Mouse (Mus musculus): ENCODE results near the gene Homez. TPM values are rescaled to one million over a fixed set of nuclear protein-coding genes. Genes with fewer than 3 reads are reported as not detected.
A peak's percentile ranks its signal among the peaks of the same experiment; 100 is the strongest.

The Homez gene
- polyA plus RNA-seq, 2 experiments, result 5.9 to 9.0 TPM

- no peaks in the 10 kb centered on the region for H3K27me3 ChIP-seq (ENCODE audit: control insufficient read depth, insufficient read depth, low read length)
- H3K36me3 ChIP-seq (ENCODE audit: control insufficient read depth, insufficient read depth, low read length), result peaks cover 65% of the 10 kb centered on the region
- H3K9me3 ChIP-seq (ENCODE audit: control insufficient read depth, low read length), result no peaks in the 10 kb centered on the region
- TF ChIP-seq POLR2A (IDR thresholded peaks at IDR 0.05; ENCODE audit: borderline replicate concordance, extremely low read depth, insufficient read depth, insufficient read length), result no peak
- no peak overlapping the region for H3K4me2 ChIP-seq (replicated peaks; ENCODE audit: low read depth, low read length, severe bottlenecking)
- ATAC-seq (ENCODE audit: low FRiP score, low read depth) (no peak), DNase-seq (ENCODE audit: low spot score) (no peak)
- H3K9ac ChIP-seq (ENCODE audit: low read depth, low read length, severe bottlenecking), result no peak overlapping the region
- 81% methylated on average over 7 of the region's 7 CpGs for WGBS
- H3K4me1 ChIP-seq (ENCODE audit: control insufficient read depth, insufficient read depth, low read length), result peaks cover 13% of the 10 kb centered on the region
- H3K4me3 ChIP-seq (replicated peaks; ENCODE audit: low read length), result no peak overlapping the region
- H3K27ac ChIP-seq (replicated peaks; ENCODE audit: low read depth, low read length), result no peak overlapping the region
Observed at GRCm38 (mm10) chr14:54908682-54909081, 37.9 kb upstream of the Homez start.

GRCm38 (mm10) chr14:54903641-54904040 is 32.9 kb upstream of the Homez start:
- H3K4me2 ChIP-seq (replicated peaks; ENCODE audit: low read depth, low read length, severe bottlenecking), result no peak overlapping the region
- TF ChIP-seq POLR2A (IDR thresholded peaks at IDR 0.05; ENCODE audit: borderline replicate concordance, extremely low read depth, insufficient read depth, insufficient read length), result no peak
- H3K4me1 ChIP-seq (ENCODE audit: control insufficient read depth, insufficient read depth, low read length), result no peaks in the 10 kb centered on the region
- H3K27ac ChIP-seq (replicated peaks; ENCODE audit: low read depth, low read length), result no peak overlapping the region
- DNase-seq (ENCODE audit: low spot score) (no peak), ATAC-seq (ENCODE audit: low FRiP score, low read depth) (no peak)
- 85% methylated on average over 4 of the region's 4 CpGs for WGBS
- H3K4me3 ChIP-seq (replicated peaks; ENCODE audit: low read length), result no peak overlapping the region
- peaks cover 47% of the 10 kb centered on the region for H3K36me3 ChIP-seq (ENCODE audit: control insufficient read depth, insufficient read depth, low read length)
- H3K9ac ChIP-seq (ENCODE audit: low read depth, low read length, severe bottlenecking), result no peak overlapping the region
- no peaks in the 10 kb centered on the region for H3K27me3 ChIP-seq (ENCODE audit: control insufficient read depth, insufficient read depth, low read length)
- H3K9me3 ChIP-seq (ENCODE audit: control insufficient read depth, low read length), result no peaks in the 10 kb centered on the region

DNA sequence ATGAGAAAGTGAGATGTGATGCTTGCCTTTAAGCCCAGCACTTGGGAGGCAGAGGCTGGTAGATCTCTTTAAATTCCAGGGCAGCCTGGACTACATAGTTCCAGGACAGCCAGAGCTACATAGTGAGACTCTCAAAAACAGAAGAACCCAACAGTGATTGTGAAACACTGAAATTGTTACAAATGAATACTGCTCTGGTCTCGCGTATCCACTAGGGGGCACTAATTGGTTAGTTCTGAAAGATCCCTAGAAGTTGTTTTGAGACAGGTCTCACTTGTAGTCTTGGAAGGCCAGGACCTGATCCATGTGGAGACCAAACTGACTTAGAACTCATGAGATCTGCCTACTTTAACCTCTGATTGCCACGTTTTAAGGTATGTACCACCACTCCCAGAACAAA is 29.6 kb upstream of the Homez start:
- H3K27ac ChIP-seq (replicated peaks; ENCODE audit: low read depth, low read length), result no peak overlapping the region
- H3K9ac ChIP-seq (ENCODE audit: low read depth, low read length, severe bottlenecking), result no peak overlapping the region
- ATAC-seq (ENCODE audit: low FRiP score, low read depth) (peak; percentile 66), DNase-seq (ENCODE audit: low spot score) (peak; percentile 93)
- peaks cover 52% of the 10 kb centered on the region for H3K36me3 ChIP-seq (ENCODE audit: control insufficient read depth, insufficient read depth, low read length)
- 0% methylated on average over 3 of the region's 3 CpGs for WGBS
- TF ChIP-seq POLR2A (IDR thresholded peaks at IDR 0.05; ENCODE audit: borderline replicate concordance, extremely low read depth, insufficient read depth, insufficient read length), result no peak
- no peaks in the 10 kb centered on the region for H3K27me3 ChIP-seq (ENCODE audit: control insufficient read depth, insufficient read depth, low read length)
- H3K4me1 ChIP-seq (ENCODE audit: control insufficient read depth, insufficient read depth, low read length), result peaks cover 5% of the 10 kb centered on the region
- no peak overlapping the region for H3K4me2 ChIP-seq (replicated peaks; ENCODE audit: low read depth, low read length, severe bottlenecking)
- H3K9me3 ChIP-seq (ENCODE audit: control insufficient read depth, low read length), result no peaks in the 10 kb centered on the region
- no peak overlapping the region for H3K4me3 ChIP-seq (replicated peaks; ENCODE audit: low read length)

DNA sequence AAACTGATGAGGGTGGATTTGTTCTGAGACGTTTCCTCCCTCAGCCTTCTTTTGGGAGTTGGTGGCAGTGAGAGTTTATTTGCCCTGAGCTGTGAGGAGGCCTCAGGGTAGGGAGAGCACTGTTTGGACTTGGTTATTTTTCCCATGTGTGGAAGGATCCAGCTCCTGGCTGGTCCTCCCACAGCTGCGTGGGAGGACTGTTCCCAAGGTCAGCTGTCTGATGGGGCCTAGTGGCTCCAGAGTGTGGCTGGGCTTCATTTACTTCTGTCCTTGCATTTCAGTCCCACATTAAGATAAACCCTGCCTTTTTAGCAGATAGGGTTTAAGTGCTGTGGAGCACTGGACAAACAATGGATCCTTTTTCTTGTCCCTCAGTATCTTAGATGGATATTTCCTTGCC is 26.7 kb upstream of the Homez start:
- Histone ChIP-seq H3K4me1 (ENCODE audit: control insufficient read depth, insufficient read depth, low read length) (peaks cover 5% of the 10 kb centered on the region), H3K27ac (replicated peaks; ENCODE audit: low read depth, low read length) (0 out of 2 replicates have a peak overlapping the region, but pooled peaks have one; percentile 26), H3K27me3 (ENCODE audit: control insufficient read depth, insufficient read depth, low read length) (no peaks in the 10 kb centered on the region), H3K4me2 (replicated peaks; ENCODE audit: low read depth, low read length, severe bottlenecking) (no peak overlapping the region), H3K4me3 (replicated peaks; ENCODE audit: low read length) (no peak overlapping the region), H3K9me3 (ENCODE audit: control insufficient read depth, low read length) (no peaks in the 10 kb centered on the region), H3K36me3 (ENCODE audit: control insufficient read depth, insufficient read depth, low read length) (peaks cover 39% of the 10 kb centered on the region), H3K9ac (ENCODE audit: low read depth, low read length, severe bottlenecking) (no peak overlapping the region)
- DNase-seq (ENCODE audit: low spot score) (no peak), ATAC-seq (ENCODE audit: low FRiP score, low read depth) (no peak)
- 53% methylated on average over 2 of the region's 2 CpGs for WGBS
- TF ChIP-seq POLR2A (IDR thresholded peaks at IDR 0.05; ENCODE audit: borderline replicate concordance, extremely low read depth, insufficient read depth, insufficient read length), result no peak

GRCm38 (mm10) chr14:54894296-54895151 is 23.8 kb upstream of the Homez start:
- Histone ChIP-seq H3K9ac (ENCODE audit: low read depth, low read length, severe bottlenecking) (peak overlapping the region; percentile 99), H3K27me3 (ENCODE audit: control insufficient read depth, insufficient read depth, low read length) (no peaks in the 10 kb centered on the region), H3K9me3 (ENCODE audit: control insufficient read depth, low read length) (no peaks in the 10 kb centered on the region), H3K4me3 (replicated peaks; ENCODE audit: low read length) (peak overlapping the region; percentile 98), H3K36me3 (ENCODE audit: control insufficient read depth, insufficient read depth, low read length) (peaks cover 39% of the 10 kb centered on the region), H3K4me2 (replicated peaks; ENCODE audit: low read depth, low read length, severe bottlenecking) (peak overlapping the region; percentile 74), H3K4me1 (ENCODE audit: control insufficient read depth, insufficient read depth, low read length) (peaks cover 5% of the 10 kb centered on the region), H3K27ac (replicated peaks; ENCODE audit: low read depth, low read length) (peak overlapping the region; percentile 95)
- under 1% methylated on average over 46 of the region's 54 CpGs for WGBS
- ATAC-seq (ENCODE audit: low FRiP score, low read depth) (peak; percentile 45), DNase-seq (ENCODE audit: low spot score) (peak; percentile 32)
- 0 out of 2 replicates have a peak, but pooled peaks have one; percentile 12 for TF ChIP-seq POLR2A (IDR thresholded peaks at IDR 0.05; ENCODE audit: borderline replicate concordance, extremely low read depth, insufficient read depth, insufficient read length)

Data from limb, embryonic 14.5 days (tissue).